Mouse (Mus musculus): ENCODE measurements around the gene CK137956.

Gene CK137956

GRCm38 (mm10) chr4:127913551-127913950 lies 57.2 kb downstream of the CK137956 start:
- no peak for DNase-seq (ENCODE audit: low spot score)

GRCm38 (mm10) chr4:127907151-127907550 lies 63.6 kb downstream of the CK137956 start:
- DNase-seq (ENCODE audit: low spot score), result no peak

GRCm38 (mm10) chr4:127903954-127904353 lies 66.8 kb downstream of the CK137956 start:
- no peak for DNase-seq (ENCODE audit: low spot score)

GRCm38 (mm10) chr4:127900893-127901456 lies 69.8 kb downstream of the CK137956 start:
- no peak for DNase-seq (ENCODE audit: low spot score)

- DNase-seq (ENCODE audit: low spot score), result no peak
Measured at GRCm38 (mm10) chr4:127889071-127889470, 81.7 kb downstream of the CK137956 start.

- no peak for DNase-seq (ENCODE audit: low spot score)
Measured at GRCm38 (mm10) chr4:127878966-127879365, 91.8 kb downstream of the CK137956 start.
